Mouse (Mus musculus) midbrain, embryonic 15.5 days (tissue): ENCODE measurements at regions not wholly inside any gene's neighbourhood (a gene's known extent, or its start where the extent isn't known, plus 50 kb on each side); places are given as distances from the start of the nearest gene placed in this dataset.

Experiments
- ATAC-seq: fragments of 200-750 bp; cut with Nextera tagmentation; replicated peaks from 2 replicates; pipeline ENCODE4 v1.8.0; 2017; ENCODE audit warnings: moderate TSS enrichment
- H3K27ac ChIP-seq: fragments of 300-500 bp; sonication (generic); 2 replicates; pipeline ENCODE4 v1.5.1; 2015; ENCODE audit warnings: mild to moderate bottlenecking, inconsistent platforms
- H3K27me3 ChIP-seq: fragments of 300-500 bp; sonication (generic); replicated peaks from 2 replicates; pipeline ENCODE4 v1.6.1; 2015; ENCODE audit warnings: inconsistent platforms
- H3K36me3 ChIP-seq: fragments of 300-500 bp; sonication (generic); replicated peaks from 2 replicates; pipeline ENCODE4 v1.6.1; 2015; ENCODE audit warnings: inconsistent platforms
- H3K4me1 ChIP-seq: fragments of 300-500 bp; sonication (generic); 2 replicates; pipeline ENCODE4 v1.6.1; 2015; ENCODE audit warnings: inconsistent platforms
- H3K4me2 ChIP-seq: fragments of 300-500 bp; sonication (generic); 2 replicates; pipeline ENCODE4 v1.6.1; 2015; ENCODE audit warnings: inconsistent platforms, mild to moderate bottlenecking, moderate library complexity
- H3K4me3 ChIP-seq: fragments of 300-500 bp; sonication (generic); 2 replicates; pipeline ENCODE4 v1.5.1; 2015; ENCODE audit warnings: mild to moderate bottlenecking, inconsistent platforms
- H3K9ac ChIP-seq: fragments of 300-500 bp; sonication (generic); 2 replicates; pipeline ENCODE4 v1.6.1; 2015; ENCODE audit warnings: mild to moderate bottlenecking, inconsistent platforms
- H3K9me3 ChIP-seq: fragments of 300-500 bp; sonication (generic); 2 replicates; pipeline ENCODE4 v1.6.1; 2016; ENCODE audit warnings: inconsistent platforms
- WGBS: fragments of 180-500 bp; shearing (Covaris S2); methylation state at CpG from one replicate; pipeline ENCODE4 v1.1.7; 2015; ENCODE audit warnings: mixed read lengths; 5-methylcytosine and 5-hydroxymethylcytosine counted together

- Histone ChIP-seq H3K9ac (no peak overlapping the region), H3K27ac (no peak overlapping the region), H3K4me1 (no peaks in the 10 kb centered on the region), H3K4me2 (no peak overlapping the region), H3K4me3 (no peak overlapping the region), H3K36me3 (no peaks in the 10 kb centered on the region), H3K27me3 (no peaks in the 10 kb centered on the region), H3K9me3 (no peaks in the 10 kb centered on the region)
- 84% methylated on average over 4 of the region's 4 CpGs for WGBS
- ATAC-seq: no peak
Measured at GRCm38 (mm10) chr13:63660431-63660830, 87.0 kb upstream of the Ptch1 start.

- WGBS: 16% methylated on average over 4 of the region's 4 CpGs
- Histone ChIP-seq H3K4me2 (no peak overlapping the region), H3K9ac (no peak overlapping the region), H3K36me3 (no peaks in the 10 kb centered on the region), H3K27ac (no peak overlapping the region), H3K27me3 (no peaks in the 10 kb centered on the region; the same call in 1 of the 2 replicates), H3K4me3 (no peak overlapping the region), H3K4me1 (no peaks in the 10 kb centered on the region), H3K9me3 (no peaks in the 10 kb centered on the region)
- no peak for ATAC-seq
Measured at GRCm38 (mm10) chr13:63668576-63668975, 95.2 kb upstream of the Ptch1 start.

GRCm38 (mm10) chr13:63669031-63669430 is 95.6 kb upstream of the Ptch1 start:
- Histone ChIP-seq H3K4me2 (no peak overlapping the region), H3K36me3 (no peaks in the 10 kb centered on the region), H3K27me3 (no peaks in the 10 kb centered on the region; the same call in 1 of the 2 replicates), H3K4me1 (no peaks in the 10 kb centered on the region), H3K9me3 (no peaks in the 10 kb centered on the region), H3K9ac (no peak overlapping the region), H3K4me3 (no peak overlapping the region), H3K27ac (no peak overlapping the region)
- no peak for ATAC-seq
- WGBS: 6% methylated on average over 2 of the region's 2 CpGs

GRCm38 (mm10) chr13:63672425-63672824 is 99.0 kb upstream of the Ptch1 start:
- H3K9ac ChIP-seq: no peak overlapping the region
- H3K4me3 ChIP-seq: no peak overlapping the region
- no peaks in the 10 kb centered on the region for H3K9me3 ChIP-seq
- H3K27ac ChIP-seq: no peak overlapping the region
- ATAC-seq: no peak
- H3K36me3 ChIP-seq: no peaks in the 10 kb centered on the region
- 69% methylated on average over 4 of the region's 4 CpGs for WGBS
- no peaks in the 10 kb centered on the region for H3K4me1 ChIP-seq
- no peaks in the 10 kb centered on the region; the same call in 1 of the 2 replicates for H3K27me3 ChIP-seq
- H3K4me2 ChIP-seq: no peak overlapping the region

- Histone ChIP-seq H3K36me3 (no peaks in the 10 kb centered on the region), H3K27ac (no peak overlapping the region), H3K9ac (no peak overlapping the region), H3K4me2 (no peak overlapping the region), H3K4me1 (no peaks in the 10 kb centered on the region), H3K9me3 (no peaks in the 10 kb centered on the region), H3K4me3 (no peak overlapping the region), H3K27me3 (no peaks in the 10 kb centered on the region)
- 65% methylated on average over 2 of the region's 2 CpGs for WGBS
- ATAC-seq: no peak
Measured at GRCm38 (mm10) chr13:63677696-63678095, 104.3 kb upstream of the Ptch1 start.

- 83% methylated on average over 10 of the region's 10 CpGs for WGBS
- H3K36me3 ChIP-seq: no peaks in the 10 kb centered on the region
- no peak overlapping the region for H3K27ac ChIP-seq
- no peak overlapping the region for H3K4me3 ChIP-seq
- no peak for ATAC-seq
- H3K4me2 ChIP-seq: no peak overlapping the region
- no peaks in the 10 kb centered on the region for H3K27me3 ChIP-seq
- no peaks in the 10 kb centered on the region for H3K9me3 ChIP-seq
- no peaks in the 10 kb centered on the region for H3K4me1 ChIP-seq
- no peak overlapping the region for H3K9ac ChIP-seq
Measured at GRCm38 (mm10) chr13:63678265-63679260, 105.2 kb upstream of the Ptch1 start.

- H3K27me3 ChIP-seq: no peaks in the 10 kb centered on the region
- WGBS: 60% methylated on average over 4 of the region's 4 CpGs
- H3K36me3 ChIP-seq: no peaks in the 10 kb centered on the region
- no peaks in the 10 kb centered on the region for H3K9me3 ChIP-seq
- no peak overlapping the region for H3K27ac ChIP-seq
- no peak overlapping the region for H3K9ac ChIP-seq
- H3K4me3 ChIP-seq: no peak overlapping the region
- ATAC-seq: no peak
- no peak overlapping the region for H3K4me2 ChIP-seq
- no peaks in the 10 kb centered on the region for H3K4me1 ChIP-seq
Measured at GRCm38 (mm10) chr13:63682341-63682740, 108.9 kb upstream of the Ptch1 start.

GRCm38 (mm10) chr13:63691974-63692373 is 118.6 kb upstream of the Ptch1 start:
- no peak overlapping the region for H3K4me2 ChIP-seq
- H3K9ac ChIP-seq: no peak overlapping the region
- WGBS: 42% methylated on average over 5 of the region's 5 CpGs
- no peak for ATAC-seq
- H3K27ac ChIP-seq: no peak overlapping the region
- no peaks in the 10 kb centered on the region for H3K4me1 ChIP-seq
- no peaks in the 10 kb centered on the region for H3K27me3 ChIP-seq
- H3K36me3 ChIP-seq: no peaks in the 10 kb centered on the region
- H3K4me3 ChIP-seq: no peak overlapping the region
- H3K9me3 ChIP-seq: no peaks in the 10 kb centered on the region

GRCm38 (mm10) chr13:63693636-63694035 is 120.2 kb upstream of the Ptch1 start:
- ATAC-seq: no peak
- Histone ChIP-seq H3K4me1 (no peaks in the 10 kb centered on the region), H3K9me3 (no peaks in the 10 kb centered on the region), H3K27ac (no peak overlapping the region), H3K9ac (no peak overlapping the region), H3K4me3 (no peak overlapping the region), H3K36me3 (no peaks in the 10 kb centered on the region), H3K4me2 (no peak overlapping the region), H3K27me3 (no peaks in the 10 kb centered on the region)
- WGBS: 79% methylated on average over 5 of the region's 5 CpGs

GRCm38 (mm10) chr13:63696399-63696798 is 118.6 kb upstream of the Ercc6l2 start:
- 58% methylated on average over 3 of the region's 3 CpGs for WGBS
- Histone ChIP-seq H3K9me3 (no peaks in the 10 kb centered on the region), H3K27ac (no peak overlapping the region), H3K4me2 (no peak overlapping the region), H3K4me1 (no peaks in the 10 kb centered on the region), H3K4me3 (no peak overlapping the region), H3K9ac (no peak overlapping the region), H3K36me3 (no peaks in the 10 kb centered on the region), H3K27me3 (no peaks in the 10 kb centered on the region)
- no peak for ATAC-seq

- Histone ChIP-seq H3K27me3 (no peaks in the 10 kb centered on the region), H3K27ac (no peak overlapping the region), H3K36me3 (no peaks in the 10 kb centered on the region), H3K4me1 (no peaks in the 10 kb centered on the region), H3K4me3 (no peak overlapping the region), H3K9ac (no peak overlapping the region), H3K4me2 (no peak overlapping the region), H3K9me3 (no peaks in the 10 kb centered on the region)
- 69% methylated on average over 2 of the region's 2 CpGs for WGBS
- ATAC-seq: no peak
Measured at GRCm38 (mm10) chr13:63699624-63700023, 115.4 kb upstream of the Ercc6l2 start.

GRCm38 (mm10) chr13:63700747-63701146 is 114.3 kb upstream of the Ercc6l2 start:
- Histone ChIP-seq H3K36me3 (no peaks in the 10 kb centered on the region), H3K4me2 (no peak overlapping the region), H3K4me1 (no peaks in the 10 kb centered on the region), H3K9ac (no peak overlapping the region), H3K9me3 (no peaks in the 10 kb centered on the region), H3K4me3 (no peak overlapping the region), H3K27ac (no peak overlapping the region), H3K27me3 (no peaks in the 10 kb centered on the region)
- no peak for ATAC-seq
- WGBS: 83% methylated on average over 3 of the region's 3 CpGs
